Mouse (Mus musculus): ENCODE data around the gene Arfgap3.
"Not testable (repeated sequence)": the region's sequence is repeated elsewhere in the genome, so short reads cannot be mapped to it uniquely, and the experiment has no call there.

The Arfgap3 gene

DNA sequence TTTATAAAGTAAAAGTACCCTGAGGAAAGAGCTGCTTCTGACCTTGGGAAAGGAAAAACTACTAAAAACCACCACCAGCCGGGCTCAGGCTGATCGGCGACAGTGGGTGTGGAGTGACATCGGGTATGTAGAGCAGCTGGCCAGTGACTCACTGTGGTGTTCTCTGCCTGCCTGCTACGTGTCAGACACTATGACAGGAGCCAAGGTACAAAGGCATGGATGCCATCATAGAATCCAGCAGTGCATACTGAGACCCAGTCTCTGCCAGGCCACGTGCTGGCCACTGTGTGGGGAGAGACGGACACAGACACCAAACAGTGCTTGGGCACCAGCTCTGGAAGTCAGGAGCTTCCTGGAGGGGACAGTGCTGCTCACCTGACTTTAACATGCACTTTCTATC, 5.1 kb downstream of the Arfgap3 start:
- DNase-seq (ENCODE audit: low spot score) = no peak

DNA sequence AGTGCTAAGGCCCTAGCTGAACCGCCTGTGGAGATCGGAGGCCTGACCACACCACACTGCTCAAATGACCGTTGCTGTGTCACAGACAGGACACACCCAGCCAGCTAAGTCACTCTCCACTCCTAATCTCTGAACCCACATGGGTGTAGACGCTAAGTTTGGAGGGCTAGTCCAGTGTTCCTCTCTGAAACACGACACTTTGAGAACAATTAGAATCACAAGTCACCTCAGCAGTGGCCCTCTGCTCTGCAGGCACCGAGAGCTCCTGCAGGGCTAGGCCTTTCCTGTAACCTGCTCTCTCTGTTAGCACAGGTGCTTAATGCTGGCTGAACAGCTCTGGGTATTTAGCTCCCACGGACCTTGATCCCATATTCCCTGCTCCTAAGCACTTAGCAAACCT, 5.9 kb downstream of the Arfgap3 start:
- no peak for DNase-seq (ENCODE audit: low spot score)

DNA sequence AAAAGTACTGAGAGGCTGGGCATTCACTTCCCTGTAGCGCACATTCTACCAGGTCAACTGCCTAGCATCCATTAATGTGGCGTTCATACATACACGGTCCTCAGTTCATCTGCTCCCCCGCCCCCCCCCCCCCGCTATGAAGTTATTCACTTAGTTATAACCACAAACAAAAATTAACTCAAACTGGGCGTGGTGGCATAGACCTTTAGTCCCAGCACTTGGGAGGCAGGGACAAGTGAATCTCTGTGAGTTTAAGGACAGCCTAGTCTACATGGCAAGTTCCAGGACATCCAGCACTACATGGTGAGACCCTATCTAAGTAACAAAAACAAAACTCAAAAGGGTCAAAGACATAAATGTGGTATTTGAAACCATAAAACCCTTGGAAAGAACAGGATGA, 11.1 kb downstream of the Arfgap3 start:
- no peak for DNase-seq (ENCODE audit: low spot score)

DNA sequence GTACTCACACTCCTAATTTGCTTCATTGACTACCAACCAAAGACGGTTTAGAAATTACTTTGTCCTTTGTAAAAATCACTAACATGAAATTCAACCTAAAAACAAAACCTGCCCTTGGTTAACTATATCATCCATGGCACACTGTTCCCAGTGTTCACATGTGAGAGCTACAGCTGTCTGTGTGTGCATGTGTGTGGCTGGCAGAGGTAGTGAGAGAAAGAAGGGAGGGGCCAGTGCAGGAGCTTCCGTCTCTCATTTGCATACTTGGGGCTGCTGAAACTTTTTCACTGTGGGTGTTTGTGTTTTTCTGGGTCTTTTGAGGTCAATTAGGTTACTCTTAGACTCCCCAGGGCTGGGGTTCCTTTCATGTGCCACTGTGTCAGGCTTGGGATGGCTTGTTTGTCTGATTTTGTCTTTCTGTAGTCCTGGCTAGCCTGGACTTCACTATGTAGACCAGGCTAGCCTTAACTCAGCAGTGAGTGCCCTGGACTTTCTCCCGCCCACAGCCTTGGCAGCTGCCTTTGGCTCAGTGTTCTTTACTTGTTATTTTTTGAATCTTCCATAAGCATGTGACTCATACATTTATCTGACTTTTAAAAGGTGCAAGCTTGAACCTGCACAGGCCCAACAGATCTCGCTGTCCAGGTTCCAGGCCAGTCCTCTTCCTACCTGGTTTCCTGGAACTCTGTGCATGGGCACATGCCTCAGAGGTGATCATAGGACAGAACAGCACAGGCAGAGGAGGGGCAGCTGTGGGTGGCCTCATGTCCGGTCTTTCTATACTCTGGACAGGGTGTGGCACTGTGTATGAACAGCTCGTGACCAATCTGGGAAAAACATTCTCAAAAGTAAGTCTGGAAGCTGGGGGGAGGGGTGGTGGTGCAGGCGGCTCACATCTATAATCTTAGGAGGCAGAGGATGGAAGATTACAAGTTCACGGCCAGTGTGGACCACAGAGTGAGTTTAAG, 11.9 kb downstream of the Arfgap3 start:
- no peak for DNase-seq (ENCODE audit: low spot score)

DNA sequence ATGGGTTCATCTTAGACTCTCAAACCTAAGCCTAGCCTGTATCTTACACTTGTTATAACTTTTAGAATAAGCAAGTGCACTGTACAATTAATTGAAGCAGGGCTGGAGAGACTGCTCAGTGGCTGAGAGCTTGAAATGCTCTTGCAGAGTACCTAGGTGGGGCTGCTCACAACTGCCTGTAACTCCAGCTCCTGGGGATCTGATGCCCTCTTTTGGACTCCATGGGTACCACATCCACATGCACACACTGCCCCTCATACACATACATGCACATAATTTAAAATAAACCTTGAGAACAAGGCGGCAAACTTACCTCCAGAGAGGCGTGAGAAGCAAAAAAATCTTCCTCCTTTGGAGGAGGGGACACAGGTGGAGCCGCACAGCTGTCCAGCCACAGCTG, 17.7 kb downstream of the Arfgap3 start:
- DNase-seq (ENCODE audit: low spot score) = peak; percentile 21

DNA sequence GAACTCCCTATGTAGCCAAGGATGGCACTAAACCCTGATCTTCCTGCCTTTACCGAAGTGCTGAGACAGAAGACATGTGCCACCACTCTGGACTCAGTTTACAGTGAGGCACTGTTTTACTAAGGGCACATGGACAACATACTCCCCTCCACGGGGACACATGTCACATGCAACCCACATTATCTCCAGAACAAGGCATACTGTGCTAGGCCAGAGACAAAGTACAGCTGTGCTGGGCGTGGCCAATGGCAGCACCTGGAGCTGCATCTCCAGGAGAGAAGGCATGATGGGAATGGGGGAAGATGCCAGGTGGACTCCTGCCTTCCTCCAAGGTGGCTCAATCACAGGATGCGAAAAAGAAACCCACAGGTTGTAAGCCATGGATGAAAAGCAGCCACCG, 21.1 kb downstream of the Arfgap3 start:
- DNase-seq (ENCODE audit: low spot score) = no peak

DNA sequence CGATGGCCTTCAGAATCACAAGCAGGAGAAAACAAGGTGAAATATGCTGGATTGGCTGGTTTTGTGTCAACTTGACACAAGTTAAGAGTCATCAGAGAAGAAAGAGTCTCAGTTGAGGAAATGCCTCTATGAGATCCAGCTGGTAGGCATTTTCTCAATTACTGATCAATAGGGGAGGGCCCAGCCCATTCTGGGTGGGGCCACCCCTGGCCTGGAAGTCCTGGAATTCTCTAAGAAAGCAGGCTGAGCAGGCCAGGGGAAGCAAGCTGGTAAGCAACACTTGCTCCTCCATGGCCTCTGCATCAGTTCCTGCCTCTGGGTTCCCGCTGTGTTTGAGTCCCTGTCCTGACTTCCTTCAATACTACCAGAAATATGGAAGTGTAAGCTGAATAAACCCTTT, 27.0 kb downstream of the Arfgap3 start:
- DNase-seq (ENCODE audit: low spot score) = no peak

DNA sequence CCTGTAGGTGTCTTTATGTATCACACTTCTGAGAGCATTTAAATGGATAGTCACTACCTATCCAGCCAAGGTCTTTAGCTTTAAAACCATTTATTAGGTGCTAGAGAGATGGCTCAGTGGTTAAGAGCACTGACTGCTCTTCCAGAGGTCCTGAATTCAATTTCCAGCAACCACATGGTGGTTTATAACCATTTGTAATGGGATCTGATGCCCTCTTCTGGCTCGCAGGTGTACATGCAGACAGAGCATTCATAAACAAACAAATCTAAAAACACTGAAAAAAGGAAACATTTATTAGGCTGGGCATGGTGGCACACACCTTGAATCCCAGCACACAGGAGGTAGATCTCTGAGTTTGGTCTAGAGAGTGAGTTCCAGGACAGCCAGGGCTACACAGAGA, 35.1 kb downstream of the Arfgap3 start:
- DNase-seq (ENCODE audit: low spot score) = no peak

DNA sequence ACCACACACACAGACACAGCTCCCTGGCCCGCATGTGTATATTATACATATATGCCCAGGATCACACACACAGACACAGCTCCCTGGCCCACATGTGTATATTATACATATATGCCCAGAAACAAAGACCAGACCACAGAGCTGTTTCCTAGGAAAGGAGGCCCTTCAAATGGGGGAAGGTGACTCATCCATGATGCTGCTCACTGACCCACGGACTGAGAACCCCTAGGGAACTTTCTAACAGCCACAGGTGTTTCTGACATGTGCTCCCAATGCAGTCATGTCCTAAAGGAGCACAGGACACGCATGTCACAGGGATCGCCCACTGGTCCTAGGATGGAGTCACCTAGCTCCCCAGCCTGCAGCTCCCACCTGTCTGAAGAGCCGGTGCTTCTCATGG, 40.2 kb downstream of the Arfgap3 start:
- no peak for DNase-seq (ENCODE audit: low spot score)

DNA sequence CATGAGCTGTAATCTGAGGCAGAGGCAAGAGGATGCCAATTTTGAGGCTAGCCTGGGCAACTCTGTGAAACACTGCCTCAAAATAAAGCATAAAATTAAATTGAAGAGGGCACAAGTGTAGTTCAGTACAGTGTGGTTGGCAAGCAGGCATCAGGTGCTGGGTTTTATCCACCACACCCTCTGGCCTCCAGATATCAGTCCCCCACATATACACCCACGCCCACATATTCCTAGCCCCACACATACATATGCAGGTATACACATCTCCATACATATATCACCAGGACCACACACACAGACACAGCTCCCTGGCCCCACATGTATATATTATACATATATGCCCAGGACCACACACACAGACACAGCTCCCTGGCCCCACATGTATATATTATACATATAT, 41.3 kb downstream of the Arfgap3 start:
- not testable (repeated sequence) for DNase-seq (ENCODE audit: low spot score)

DNA sequence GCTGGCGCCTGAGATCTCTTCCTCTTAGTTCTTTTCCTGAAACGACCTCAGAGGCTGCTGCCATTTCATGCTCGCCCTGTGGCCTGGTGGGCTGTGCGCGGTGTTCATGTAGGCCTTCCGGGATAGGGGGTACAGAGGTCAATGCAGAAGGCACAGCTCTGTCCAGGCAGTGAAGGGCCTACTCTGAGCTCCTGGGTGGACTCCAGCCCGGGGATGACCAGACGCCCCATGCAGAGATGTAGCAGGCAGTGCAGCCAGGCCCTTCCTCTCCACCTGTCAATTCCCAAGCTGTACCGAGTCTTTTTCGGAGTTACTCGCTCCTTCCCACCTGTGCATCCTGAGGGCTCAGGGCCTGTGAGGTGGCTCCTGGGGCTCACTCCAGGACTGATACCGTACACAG, 43.9 kb downstream of the Arfgap3 start:
- no peak for DNase-seq (ENCODE audit: low spot score)

DNA sequence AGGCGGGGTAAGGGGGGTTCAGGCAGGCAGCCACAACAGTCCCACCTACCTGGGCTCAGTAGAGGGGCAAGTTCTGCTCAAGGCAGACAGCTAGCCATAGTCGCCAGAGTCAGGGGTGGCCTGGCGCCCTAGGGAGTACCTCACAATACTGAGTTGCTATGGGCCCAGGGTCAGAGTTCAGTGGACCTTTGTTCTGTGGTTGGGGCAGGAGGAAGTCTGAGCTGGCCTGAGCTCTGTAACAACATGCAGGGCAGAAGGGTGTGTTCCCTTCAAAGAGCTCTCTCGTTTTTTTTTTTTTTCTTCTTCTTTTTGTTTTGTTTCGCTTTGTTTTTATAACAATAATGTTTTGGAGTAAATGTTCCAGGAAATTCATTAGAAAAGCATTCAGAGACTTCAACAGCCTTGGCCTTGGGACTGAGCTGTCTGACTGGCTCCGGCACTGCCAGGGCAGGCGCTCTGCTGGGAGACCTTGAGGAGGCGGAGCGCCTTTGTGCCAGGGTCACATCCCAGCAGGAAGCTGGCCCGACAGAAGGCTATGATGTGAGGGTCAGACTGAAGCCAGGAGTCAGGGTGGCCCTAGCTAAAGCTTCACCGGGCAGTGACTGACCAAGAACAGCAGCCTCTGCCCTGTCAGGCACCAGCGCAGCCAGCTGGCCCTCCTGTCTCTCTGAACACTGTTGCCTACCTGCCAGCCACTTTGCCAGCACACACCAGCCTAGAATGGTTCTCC, 44.7 kb downstream of the Arfgap3 start:
- peak; percentile 27 for DNase-seq (ENCODE audit: low spot score)

DNA sequence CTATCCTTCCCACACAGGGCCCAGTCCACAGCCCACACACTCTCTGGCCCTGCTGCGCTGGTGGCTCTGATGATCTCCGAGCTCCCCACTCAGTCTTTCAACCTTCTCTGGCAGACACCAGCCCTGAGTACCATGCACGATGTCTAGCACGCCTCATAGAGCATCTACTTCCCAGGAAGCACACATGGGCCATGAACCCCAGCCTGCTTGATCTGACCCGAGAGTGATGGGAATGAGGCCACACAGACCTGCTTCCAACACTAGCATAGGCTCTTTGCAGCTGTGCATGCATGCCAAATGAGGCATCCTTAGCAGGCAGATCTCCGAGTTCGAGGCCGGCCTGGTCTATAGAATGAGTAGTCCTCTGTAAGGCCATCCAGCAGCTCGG, 45.2 kb downstream of the Arfgap3 start:
- no peak for DNase-seq (ENCODE audit: low spot score)

DNA sequence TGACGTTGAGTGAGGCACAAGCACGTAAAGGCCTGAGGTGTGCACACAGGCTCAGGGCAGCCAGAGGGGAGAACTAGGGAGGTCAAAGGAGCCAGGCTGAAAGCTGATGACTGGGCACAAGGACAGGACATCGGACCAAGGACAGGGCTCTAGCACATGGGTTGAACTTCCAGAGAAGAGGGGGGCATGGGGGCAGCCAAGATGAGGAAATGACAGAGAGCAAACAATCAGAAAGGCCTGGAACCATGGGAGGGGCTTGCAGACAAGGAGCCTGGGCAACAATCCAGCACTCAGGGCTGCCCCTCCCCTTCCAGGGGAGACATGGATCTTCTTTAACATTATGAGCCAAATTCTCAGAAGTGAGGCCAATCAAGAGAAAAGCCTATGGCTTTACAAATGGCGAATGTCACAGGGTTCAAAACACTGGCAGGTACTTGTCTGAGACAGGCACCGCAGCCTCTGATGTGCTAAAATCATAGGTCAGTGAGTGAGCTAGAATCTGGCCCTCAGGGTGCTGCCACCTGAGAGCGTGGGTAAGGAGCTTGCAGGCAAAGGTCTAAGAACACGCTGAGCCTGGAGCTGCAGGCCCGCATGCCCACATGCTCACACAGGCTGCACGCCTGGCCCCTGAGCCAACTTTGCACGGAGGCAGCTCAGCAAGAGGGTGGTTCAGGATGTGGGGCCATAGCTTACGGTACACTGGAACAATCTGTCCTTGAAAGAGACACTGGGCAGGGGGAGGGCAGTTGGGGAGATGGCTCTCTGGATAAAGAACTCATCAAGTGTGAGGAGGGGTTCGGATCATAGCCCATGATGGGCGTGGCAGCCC, 46.2 kb downstream of the Arfgap3 start:
- DNase-seq (ENCODE audit: low spot score) = no peak

DNA sequence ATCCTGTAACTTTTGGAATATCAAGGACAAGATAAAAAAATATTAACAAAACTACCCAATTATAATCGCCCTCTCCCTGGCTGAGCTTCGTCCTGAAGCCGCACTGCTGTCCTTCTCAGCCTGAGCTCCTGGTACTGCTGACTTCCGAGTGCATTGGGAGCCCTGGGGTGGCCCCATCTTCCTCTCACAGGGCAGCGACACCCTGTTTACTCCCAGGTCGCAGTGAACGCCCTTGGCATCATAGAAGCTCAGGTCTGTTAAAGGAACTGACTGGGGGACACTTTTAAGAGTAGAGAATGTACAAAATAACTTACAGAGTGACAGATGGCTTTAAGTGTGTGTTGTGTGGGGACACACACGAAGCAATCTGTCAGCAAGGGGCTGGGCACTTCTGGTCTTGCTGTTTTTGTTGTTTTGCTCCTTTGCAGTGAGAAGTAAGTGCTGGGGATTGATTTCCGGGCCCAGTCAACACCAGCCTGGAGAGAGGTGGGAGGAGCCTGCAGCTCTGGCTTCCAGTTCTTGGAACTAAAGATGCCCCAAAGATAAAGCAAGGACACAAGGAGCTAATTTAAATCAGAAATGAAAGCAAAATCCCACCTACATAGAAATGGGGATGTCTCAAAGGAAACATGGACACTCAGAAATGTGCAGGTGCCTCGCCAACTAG, 50.0 kb downstream of the Arfgap3 start:
- DNase-seq (ENCODE audit: low spot score) = no peak

DNA sequence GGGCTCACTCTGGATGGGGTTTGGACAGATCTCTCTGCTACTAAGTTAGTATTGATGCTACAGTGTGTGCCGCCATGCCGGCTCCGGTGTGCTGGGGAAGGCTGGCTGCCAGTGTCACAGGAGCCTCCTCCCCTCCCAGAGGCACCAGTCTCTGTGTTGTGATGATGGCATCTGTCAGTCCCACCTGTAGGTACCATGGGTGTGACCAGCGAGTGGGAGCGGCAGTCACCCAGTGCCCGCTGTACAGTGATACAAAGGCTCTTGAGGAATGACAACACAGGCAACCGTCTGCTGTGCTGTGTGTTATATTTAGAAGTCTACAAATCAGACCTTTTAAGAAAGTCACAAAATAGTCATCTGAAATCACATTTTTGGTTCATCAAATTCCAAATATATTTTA, 50.6 kb downstream of the Arfgap3 start:
- no peak for DNase-seq (ENCODE audit: low spot score)

DNA sequence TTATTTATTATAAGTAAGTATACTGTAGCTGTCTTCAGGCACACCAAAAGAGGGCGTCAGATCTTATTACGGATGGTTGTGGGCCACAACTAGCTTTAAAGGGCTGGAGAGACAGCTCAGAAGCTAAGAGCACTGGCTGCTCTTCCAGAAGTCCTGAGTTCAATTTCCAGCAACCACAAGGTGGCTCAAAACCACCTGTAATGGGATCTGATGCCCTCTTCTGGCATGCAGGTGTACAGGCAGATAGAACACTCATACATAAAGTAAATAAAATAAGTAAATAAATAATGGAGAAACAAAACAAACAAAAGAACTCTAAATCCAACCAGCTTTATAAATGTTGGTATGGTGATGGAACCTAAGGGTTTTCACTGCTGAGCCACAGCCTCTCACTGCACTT, 51.2 kb downstream of the Arfgap3 start:
- no peak for DNase-seq (ENCODE audit: low spot score)

DNA sequence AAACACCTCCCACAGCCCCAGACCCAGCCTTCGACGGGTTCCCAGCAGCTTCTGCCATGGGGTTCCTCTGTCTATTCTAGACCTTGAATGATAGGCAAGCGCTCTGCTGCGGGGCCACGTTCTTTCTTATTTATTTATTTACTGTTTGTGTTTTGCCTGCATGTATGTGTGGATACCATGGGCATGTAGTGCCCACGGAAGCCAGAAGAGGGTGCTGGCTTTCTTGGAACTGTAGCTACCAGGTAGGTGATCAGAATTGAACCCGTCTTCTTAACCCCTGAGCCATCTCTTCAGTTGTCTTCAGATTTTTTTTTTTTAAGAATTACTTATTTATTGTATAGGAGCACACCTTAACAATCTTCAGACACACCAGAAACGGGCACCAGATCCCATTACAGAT, 51.7 kb downstream of the Arfgap3 start:
- no peak for DNase-seq (ENCODE audit: low spot score)

DNA sequence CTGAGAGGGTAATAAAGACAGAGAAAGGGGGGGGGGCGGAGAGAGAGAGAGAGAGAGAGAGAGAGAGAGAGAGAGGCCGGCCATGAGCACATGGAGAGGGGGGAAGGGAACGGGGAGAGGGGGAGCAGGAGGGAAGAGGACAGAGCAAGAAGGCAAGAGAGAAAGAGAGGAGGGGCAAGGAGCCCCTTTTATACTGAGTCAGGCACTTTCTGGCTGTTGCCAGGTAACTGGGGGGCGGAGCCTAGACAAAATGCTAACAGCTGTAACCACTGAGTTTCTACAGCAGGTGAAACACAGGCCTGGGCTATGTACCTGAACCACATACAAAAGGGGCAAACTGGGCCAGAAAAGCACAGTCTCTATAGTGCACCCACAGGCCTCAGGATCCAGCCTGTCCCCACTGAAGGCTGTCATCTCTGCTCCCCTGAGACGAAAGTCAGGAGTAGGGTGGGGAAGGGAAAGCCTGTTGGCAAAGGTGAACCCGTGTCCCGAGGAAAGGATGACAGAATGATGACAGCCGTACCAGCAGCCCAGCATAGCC, 53.2 kb downstream of the Arfgap3 start:
- peak; percentile 35 for DNase-seq (ENCODE audit: low spot score)

DNA sequence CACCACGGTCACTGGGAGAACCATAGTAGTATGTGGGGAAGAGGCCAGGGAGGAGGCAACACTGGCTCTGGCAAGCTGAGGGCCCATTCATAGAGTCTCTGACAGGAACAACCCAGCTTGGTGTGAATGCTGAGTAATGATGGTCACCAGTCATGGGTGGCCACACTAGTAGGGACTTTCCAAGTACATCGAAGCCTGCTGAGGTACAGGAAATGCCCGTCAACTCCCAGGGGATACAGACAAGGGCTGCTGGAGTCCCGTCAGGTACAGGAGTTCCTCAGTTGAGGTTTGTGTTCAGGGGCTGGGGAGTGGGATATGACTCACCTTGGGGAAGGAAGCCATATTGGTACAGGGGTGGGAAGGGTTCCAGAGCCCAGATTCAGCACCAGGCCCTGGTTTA, 54.0 kb downstream of the Arfgap3 start:
- no peak for DNase-seq (ENCODE audit: low spot score)

DNA sequence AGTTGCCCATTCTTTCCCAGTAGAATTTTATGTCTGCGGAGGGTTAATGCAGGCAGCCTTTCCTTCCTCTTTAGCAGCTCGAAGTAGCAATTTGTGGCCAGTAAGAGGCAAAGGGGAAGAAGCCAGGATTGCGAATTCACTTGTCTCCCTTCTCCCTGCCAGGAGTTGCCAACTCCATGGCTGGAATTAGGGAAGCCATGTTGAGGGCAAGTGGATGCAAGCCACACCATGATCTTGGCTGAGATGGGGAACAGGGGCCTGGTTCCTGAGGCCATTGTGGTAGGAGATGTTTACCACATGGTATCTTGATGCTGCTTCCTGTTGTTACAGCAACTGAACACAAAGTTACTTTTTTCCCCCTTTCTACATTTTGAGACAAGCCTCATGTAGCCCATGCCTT, 55.1 kb downstream of the Arfgap3 start:
- DNase-seq (ENCODE audit: low spot score) = no peak

Measured in embryo, embryonic 10.5 days (tissue).